Mouse (Mus musculus): ENCODE measurements around the gene Dnah1.

GRCm38 (mm10) chr14:31211854-31212253, 111.8 kb downstream of the Dnah1 start:
- TF ChIP-seq CTCF (IDR thresholded peaks at IDR 0.05; ENCODE audit: borderline replicate concordance, extremely low read depth, insufficient read depth, insufficient read length) (no peak), POLR2A (IDR thresholded peaks at IDR 0.05; ENCODE audit: borderline replicate concordance, extremely low read depth, insufficient read depth, insufficient read length, poor library complexity, severe bottlenecking) (no peak)
